Mouse (Mus musculus): ENCODE measurements around the gene Slc35b2.

Slc35b2 gene

DNA sequence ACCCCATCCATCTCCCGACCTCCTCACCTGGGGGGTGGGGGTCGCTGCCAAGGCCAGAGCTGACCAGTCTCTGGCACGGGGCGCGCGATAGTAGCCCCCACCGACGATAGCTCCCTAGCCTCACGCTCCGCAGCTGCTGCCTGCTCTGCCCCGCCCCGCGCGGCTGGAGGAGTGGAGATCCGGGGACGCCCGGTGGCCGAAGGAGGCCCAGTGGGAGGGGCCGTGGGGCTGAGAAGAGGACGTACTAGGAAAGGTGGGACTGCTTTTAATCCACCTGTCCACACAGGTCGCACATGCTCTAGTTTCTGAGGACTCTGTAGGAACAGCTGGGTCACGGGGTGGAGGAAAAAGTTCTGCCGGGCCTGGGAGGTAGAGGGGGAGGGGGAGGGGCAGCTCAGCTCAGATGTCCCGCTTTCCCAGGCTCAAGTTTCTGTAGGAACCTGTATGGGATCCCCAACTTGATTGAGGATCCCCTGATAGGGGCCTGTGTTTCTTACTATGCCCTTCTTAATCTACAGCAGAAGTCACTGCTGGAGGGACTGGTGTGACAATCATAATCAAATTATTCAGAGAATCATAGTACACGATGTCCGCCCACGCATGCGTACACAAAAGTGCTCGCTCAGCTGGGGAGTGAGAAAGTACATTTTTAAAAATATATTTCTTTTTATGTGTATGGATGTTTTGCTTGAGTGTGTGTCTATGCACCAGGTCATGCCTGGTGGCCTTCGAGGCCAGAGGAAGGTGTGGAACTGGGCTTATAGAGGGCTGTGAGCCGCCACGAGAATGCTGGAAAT is 36.0 kb downstream of the Slc35b2 start, which contains the start of gene Slc29a1:
Slc29a1 (minus strand) TSS at position 161 of the 797 bp plus-strand sequence.
- DNase-seq (ENCODE audit: low read depth, low spot score), result no peak

DNA sequence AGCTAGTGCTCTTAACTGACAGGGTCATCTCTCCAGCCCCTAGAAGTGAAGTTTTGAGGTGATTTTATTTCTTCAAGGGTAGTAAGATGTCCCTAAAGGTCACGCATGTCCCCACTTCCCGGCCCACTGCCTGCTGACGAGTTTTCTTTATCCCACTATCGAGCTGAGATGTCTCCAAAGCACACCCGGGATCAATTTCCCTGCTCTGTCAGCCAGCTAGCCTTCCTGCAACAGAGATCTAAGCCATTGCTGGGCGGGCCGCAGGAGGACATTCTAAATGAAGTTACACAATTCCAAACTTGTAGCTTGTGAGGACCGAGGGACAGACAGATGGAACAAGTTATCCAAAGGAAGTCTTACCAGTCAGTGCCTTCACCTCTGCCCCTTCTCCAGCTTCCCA is 36.6 kb downstream of the Slc35b2 start:
- no peak for DNase-seq (ENCODE audit: low read depth, low spot score)

DNA sequence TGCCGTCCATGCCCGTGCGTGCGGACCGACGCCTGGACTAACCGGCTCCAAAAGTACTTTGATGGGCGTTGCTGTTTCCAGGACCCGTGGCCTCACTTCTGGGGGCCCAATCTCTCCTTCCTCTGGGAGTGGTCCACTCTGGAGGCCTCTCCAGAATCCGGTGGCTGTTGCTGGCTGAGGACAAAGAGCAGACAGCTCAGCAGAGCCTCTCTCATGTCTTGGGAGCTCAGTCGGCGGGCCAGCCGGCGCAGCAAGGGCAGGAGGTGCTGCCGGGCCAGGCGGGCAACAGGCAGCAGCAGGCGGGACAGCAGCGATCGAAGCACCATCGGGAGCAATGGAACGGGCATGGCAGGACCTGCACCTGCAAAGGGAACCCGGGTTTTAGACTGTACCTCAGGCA is 37.7 kb downstream of the Slc35b2 start:
- no peak for DNase-seq (ENCODE audit: low read depth, low spot score)

DNA sequence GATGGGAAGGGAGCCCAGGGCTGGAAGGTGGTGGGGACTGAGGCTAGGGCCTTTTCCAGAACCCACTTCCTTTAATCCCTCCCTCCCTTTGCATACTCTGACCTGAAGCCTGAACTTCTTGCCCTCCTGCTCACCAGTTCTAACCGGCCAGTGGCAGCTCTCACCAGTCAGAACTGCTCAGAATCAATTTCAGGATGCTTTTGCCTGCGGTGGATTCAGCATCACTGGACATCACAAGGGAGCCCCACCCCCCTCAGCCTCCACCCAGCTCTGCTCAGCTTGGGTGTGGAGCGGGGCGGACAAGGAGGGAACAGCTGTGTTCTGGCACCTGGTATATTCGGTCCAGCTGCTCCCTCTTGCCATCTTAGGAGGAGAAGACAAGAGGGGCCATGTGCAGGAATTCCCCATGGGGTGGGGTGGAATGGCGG is 38.2 kb downstream of the Slc35b2 start, which contains the start of gene Mymx:
Mymx (minus strand) TSS at position 226 of the 428 bp plus-strand sequence.
- DNase-seq (ENCODE audit: low read depth, low spot score), result no peak

DNA sequence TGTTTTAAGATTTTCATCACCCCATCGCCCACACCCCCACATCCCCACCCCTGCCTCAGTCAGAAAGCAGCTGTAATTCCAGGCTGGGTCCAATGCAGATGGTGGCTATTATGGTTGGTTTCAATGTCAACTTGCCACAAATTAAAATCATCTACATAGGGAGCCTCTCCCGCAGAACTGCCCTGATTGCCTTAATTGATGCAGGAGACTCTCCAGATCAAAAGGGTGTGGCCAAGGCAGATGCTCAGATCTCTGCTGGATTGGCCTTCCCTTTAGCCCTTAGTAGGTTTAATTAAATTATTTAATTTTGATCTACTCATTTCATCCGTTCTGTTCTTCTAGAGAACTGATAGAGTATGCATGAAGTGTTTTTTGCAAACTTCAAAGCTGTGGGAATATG is 39.3 kb downstream of the Slc35b2 start:
- DNase-seq (ENCODE audit: low read depth, low spot score), result no peak

DNA sequence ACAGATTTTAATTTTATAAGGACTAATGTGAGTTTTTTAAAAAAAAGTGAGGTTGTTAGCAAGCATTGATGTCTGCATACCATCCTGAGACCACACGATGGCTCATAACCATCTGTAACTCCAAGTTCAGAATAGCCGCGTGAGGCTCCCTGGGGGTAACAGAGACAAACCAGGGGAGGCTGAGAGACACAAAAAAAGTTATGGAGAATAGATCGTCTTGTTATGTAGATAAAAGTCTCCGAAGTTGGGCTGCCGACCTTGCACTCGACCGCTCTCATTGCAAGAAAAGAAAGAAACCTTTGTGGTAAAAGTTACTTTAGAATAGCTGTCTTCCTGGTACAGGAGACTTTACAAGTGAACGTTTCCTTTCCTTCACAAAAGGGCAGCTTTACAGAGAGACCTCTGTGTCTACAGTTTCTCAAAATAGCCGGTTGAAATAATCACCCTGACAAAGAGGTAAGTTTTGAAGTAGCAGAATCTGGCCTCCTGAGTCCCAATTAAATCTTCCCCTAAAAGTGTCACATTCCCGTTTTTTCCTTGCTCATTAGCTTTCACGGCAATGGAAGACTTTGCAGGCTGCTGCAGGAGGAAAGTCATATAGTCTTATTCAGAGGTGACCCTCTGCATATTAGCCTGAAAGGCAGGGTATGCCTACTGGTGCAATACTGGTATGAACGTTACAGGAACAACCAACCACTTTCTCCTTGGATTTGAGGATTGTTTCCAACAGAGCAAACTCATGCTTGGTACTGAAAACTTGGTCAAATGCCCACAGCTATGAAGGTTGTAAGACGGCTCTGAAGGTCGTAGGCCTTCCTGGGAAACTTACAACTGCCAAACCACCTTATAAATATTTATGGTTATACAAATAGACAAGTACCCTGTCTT is 43.6 kb downstream of the Slc35b2 start:
- DNase-seq (ENCODE audit: low read depth, low spot score), result no peak

DNA sequence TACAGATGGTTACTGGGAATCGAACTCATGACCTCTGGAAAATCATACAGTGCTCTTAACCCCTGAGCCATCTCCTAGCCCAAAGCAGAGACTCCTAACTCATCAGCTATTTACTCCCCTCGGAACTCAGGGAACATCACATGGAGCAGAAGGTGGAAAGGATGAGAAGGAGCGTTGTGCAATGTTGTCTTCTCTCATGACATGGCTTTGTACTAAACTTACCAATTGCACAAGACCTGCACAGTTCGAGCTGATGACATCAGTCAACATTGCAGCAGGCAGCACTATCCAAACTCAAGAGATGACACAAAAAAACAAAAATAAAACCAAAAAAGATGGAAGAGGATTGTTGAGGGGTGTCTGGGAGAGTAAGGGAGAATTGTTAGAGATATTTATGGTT is 44.7 kb downstream of the Slc35b2 start:
- no peak for DNase-seq (ENCODE audit: low read depth, low spot score)

DNA sequence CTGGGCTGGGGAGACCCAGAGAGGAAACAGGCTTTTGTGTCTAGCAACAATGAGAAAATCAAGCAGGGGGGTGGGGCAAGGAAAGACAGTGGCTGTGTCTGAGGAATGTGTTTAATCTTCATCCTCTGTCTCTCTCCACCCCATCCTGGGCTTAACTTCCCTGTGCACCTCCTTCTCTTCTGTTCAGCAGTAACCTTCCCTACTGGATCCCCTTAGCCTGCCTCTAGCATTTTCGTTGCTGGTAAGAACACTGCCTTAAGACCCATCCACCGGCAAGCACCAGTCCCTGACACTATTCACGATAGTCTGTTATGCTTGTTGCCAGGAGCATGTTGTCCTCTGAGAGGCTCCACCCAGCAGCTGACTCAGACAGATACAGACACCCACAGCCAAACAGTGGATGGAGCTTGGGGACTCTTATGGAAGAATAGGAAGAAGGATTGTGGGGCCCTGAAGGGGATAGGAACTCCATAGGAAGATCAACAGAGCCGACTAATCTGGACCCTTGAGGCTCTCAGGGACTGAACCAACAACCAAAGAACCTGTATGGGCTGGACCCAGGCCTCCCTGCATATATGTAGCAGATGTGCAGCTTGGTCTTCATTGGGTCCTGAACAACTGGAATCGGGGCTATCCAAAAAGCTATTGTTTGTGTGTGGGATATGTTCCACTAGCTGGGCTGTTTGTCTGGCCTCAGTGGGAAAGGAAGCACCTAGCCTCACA is 46.6 kb downstream of the Slc35b2 start:
- DNase-seq (ENCODE audit: low read depth, low spot score), result no peak

DNA sequence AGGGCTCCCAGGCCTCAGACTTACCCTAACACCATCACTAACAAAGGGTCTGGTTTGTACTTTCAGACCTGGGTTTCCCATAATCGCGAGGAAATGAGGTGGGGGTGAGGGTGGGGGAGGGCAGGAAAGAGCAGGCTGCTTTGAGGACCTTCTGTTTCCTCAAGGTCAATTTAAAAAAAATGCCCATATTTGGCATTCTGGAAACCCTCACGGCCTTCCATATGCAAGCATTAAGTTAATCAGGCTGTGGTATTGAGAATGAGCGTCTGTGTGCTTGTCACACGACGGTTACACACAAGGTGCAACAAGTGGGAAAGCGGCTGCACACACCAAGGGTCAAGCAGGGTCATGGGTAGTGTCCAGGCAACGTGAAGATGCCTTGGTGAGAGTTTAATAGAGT is 48.3 kb downstream of the Slc35b2 start:
- DNase-seq (ENCODE audit: low read depth, low spot score), result no peak

DNA sequence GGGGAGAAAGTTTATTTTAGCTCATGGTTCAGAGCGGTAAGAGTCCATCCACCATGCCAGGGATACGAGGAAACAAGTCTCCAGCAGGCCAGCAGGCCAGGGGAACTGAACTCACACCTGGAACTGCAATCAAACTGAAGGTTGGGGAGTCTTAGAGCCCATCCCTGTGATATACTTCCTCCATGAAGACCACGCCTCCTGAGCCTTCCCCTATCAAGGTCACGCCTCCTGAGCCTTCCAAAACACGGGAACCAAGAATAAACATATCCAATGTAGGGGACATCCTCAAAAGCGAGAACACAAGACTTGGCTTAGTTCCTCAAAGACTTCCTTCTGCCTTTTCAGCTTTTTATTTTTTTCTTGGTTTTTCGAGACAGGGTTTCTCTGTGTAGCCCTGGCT is 49.2 kb downstream of the Slc35b2 start:
- DNase-seq (ENCODE audit: low read depth, low spot score), result no peak

DNA sequence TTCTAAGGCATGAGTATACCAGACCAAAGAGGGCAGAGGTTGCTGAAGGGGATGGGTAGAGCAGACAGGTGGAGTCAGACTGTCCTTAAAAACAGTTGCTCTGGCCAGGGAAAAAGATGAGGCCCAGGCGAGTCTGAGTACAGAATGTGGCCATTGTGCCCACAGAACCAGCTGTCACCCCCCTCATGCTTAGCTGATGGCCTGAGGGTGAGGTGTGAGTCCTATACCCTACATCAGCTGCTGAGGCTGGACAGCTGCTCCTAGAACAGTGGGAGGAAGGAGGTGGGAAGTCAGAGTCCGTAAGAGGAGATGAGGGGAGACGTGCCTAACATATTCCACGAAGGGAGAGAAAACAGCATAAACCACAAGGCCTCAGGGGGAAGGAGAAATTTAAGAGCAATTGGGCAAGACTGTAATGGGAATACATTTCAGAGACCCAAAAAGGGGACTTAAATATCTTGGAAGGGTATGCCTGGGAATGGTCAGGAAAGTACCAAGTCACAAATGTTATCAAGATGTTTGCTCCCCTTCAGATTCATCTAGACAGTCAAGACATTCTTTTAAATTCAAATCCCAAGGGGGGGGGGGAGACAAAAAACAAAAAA is 52.5 kb downstream of the Slc35b2 start:
- no peak for DNase-seq (ENCODE audit: low read depth, low spot score)

DNA sequence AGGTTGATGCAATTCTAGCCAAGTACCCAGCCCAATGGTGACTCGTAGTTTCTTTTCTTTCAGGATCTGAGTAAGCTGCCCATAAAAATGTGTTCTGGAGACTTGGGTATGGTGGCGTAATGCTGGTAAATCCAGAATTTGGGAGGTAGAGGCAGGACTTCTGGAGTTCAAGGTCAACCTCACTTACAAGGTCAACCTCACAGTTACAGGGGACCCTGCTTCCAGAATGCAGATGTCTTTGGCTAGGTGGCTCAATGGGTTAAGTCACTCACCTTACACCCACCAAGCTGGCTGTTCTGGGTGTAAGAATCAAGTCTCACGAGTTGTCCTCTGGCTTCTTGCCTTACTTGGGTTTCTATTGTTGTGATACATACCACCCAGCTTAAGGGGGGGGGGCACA is 53.0 kb downstream of the Slc35b2 start:
- no peak for DNase-seq (ENCODE audit: low read depth, low spot score)
